Mouse (Mus musculus): ENCODE data around the gene Slc8a2. TPM values are rescaled to one million over a fixed set of nuclear protein-coding genes. Genes with fewer than 3 reads are reported as not detected.
A peak's percentile ranks its signal among the peaks of the same experiment; 100 is the strongest.

Slc8a2 gene
- total and polyA plus RNA-seq, 3 experiments, result 0.04 to 0.10 TPM; not detected in 1

- H3K4me2 ChIP-seq (ENCODE audit: insufficient read depth, low read depth, poor library complexity, severe bottlenecking), result no peak overlapping the region
- peaks cover 4 to 11% of the 10 kb centered on the region in 2 experiments; a peak in 3 of 4 replicates for H3K4me1 ChIP-seq (ENCODE audit: control insufficient read depth in 1 of 2, insufficient read depth in 2 of 2)
- H3K36me3 ChIP-seq (replicated peaks in 1 of 2; ENCODE audit: control insufficient read depth in 1 of 2, insufficient read depth in 1 of 2, low read length in 1 of 2), result no peaks in the 10 kb centered on the region
- DNase-seq (ENCODE audit: extremely low read depth), result no peak
- in situ Hi-C loops (cut with MboI; ENCODE audit: low pct_ligation_motif_present, low pct_unique_long_range_greater_than_20kb, low sequenced_read_pairs), result loop anchor here (5.0 kb wide), 1 partner anchor 93 kb away; no protein-coding TSS in a partner anchor
- H3K4me3 ChIP-seq (replicated peaks in 1 of 3; ENCODE audit: low read depth in 2 of 3, low read length in 2 of 3, poor library complexity in 1 of 3), result no peak overlapping the region
- peaks cover 29% of the 10 kb centered on the region for H3K27me3 ChIP-seq (replicated peaks)
- no peaks in the 10 kb centered on the region for H3K9me3 ChIP-seq (replicated peaks; ENCODE audit: low read length)
- H3K9ac ChIP-seq (ENCODE audit: insufficient read depth, low read depth), result no peak overlapping the region
- TF ChIP-seq RCOR1 (conservative IDR thresholded peaks at IDR 0.05; ENCODE audit: low read depth, low read length) (no peak), E2F4 (IDR thresholded peaks at IDR 0.05; ENCODE audit: insufficient replicate concordance, low read depth, low read length) (no peak), IRF4 (IDR thresholded peaks at IDR 0.05; ENCODE audit: low read depth, low read length) (no peak), TBP (conservative IDR thresholded peaks at IDR 0.05; ENCODE audit: low read depth, low read length) (no peak), KAT2A (IDR thresholded peaks at IDR 0.05; ENCODE audit: insufficient replicate concordance, low read length) (no peak), JUND (conservative IDR thresholded peaks at IDR 0.05; ENCODE audit: low read depth, low read length) (no peak), MAX (IDR thresholded peaks at IDR 0.05; ENCODE audit: low read length) (no peak), ETS1 (conservative IDR thresholded peaks at IDR 0.05; ENCODE audit: low read depth, low read length) (no peak), USF2 (conservative IDR thresholded peaks at IDR 0.05; ENCODE audit: low read depth, low read length) (no peak), ELF1 (IDR thresholded peaks at IDR 0.05; ENCODE audit: low read depth, low read length) (no peak), NRF1 (IDR thresholded peaks at IDR 0.05; ENCODE audit: low read depth, low read length) (no peak), SMC3 (IDR thresholded peaks at IDR 0.05; ENCODE audit: low read depth, low read length) (no peak), CTCF (conservative IDR thresholded peaks at IDR 0.05 in 1 of 2, IDR thresholded peaks at IDR 0.05 in 1 of 2; ENCODE audit: low read depth in 2 of 2, low read length in 2 of 2) (no peak), CHD2 (IDR thresholded peaks at IDR 0.05; ENCODE audit: low read length) (no peak), POLR2A (IDR thresholded peaks at IDR 0.05; ENCODE audit: low read depth, low read length) (no peak), POLR2AphosphoS2 (IDR thresholded peaks at IDR 0.05; ENCODE audit: low read depth, low read length) (no peak)
- H3K27ac ChIP-seq (ENCODE audit: insufficient read depth, low read depth), result no peak overlapping the region
- dilution Hi-C loops (cut with MboI; ENCODE audit: extremely low pct_ligation_motif_present, extremely low pct_unique_long_range_greater_than_20kb, low sequenced_read_pairs), result loop anchor here (25.0 kb wide), 1 partner anchor 188 kb away; the partner anchor contains the start of gene Ehd2
- H3K79me2 ChIP-seq (replicated peaks; ENCODE audit: control insufficient read depth, extremely low read depth, insufficient read depth, poor library complexity, severe bottlenecking), result no peaks in the 10 kb centered on the region
Observed at GRCm38 (mm10) chr7:16150191-16151145, 20.8 kb downstream of the Slc8a2 start.

- Histone ChIP-seq H3K4me3 (replicated peaks in 1 of 3; ENCODE audit: low read depth in 2 of 3, low read length in 2 of 3, poor library complexity in 1 of 3) (no peak overlapping the region), H3K9ac (ENCODE audit: insufficient read depth, low read depth) (no peak overlapping the region), H3K36me3 (replicated peaks in 1 of 2; ENCODE audit: control insufficient read depth in 1 of 2, insufficient read depth in 1 of 2, low read length in 1 of 2) (no peaks in the 10 kb centered on the region), H3K9me3 (replicated peaks; ENCODE audit: low read length) (peaks cover 3% of the 10 kb centered on the region), H3K79me2 (replicated peaks; ENCODE audit: control insufficient read depth, extremely low read depth, insufficient read depth, poor library complexity, severe bottlenecking) (no peaks in the 10 kb centered on the region), H3K4me1 (ENCODE audit: control insufficient read depth in 1 of 2, insufficient read depth in 2 of 2) (peaks cover 15 to 31% of the 10 kb centered on the region in 2 experiments), H3K27ac (ENCODE audit: insufficient read depth, low read depth) (no peak overlapping the region), H3K27me3 (replicated peaks) (peaks cover 8% of the 10 kb centered on the region), H3K4me2 (ENCODE audit: insufficient read depth, low read depth, poor library complexity, severe bottlenecking) (no peak overlapping the region)
- peak; percentile 61 for DNase-seq (ENCODE audit: extremely low read depth)
- dilution Hi-C loops (cut with MboI; ENCODE audit: extremely low pct_ligation_motif_present, extremely low pct_unique_long_range_greater_than_20kb, low sequenced_read_pairs) (loop anchor here (25.0 kb wide), 1 partner anchor 191 kb away; the partner anchor contains the start of gene Ehd2), in situ Hi-C loops (cut with MboI; ENCODE audit: low pct_ligation_motif_present, low pct_unique_long_range_greater_than_20kb, low sequenced_read_pairs) (loop anchor here (5.0 kb wide), 1 partner anchor 96 kb away; no protein-coding TSS in a partner anchor)
- TF ChIP-seq MXI1 (IDR thresholded peaks at IDR 0.05; ENCODE audit: low read depth, low read length) (peak; percentile 66), ZC3H11A (IDR thresholded peaks at IDR 0.05; ENCODE audit: low read depth, low read length) (peak; percentile 50; the same call in 1 of the 2 replicates), MAX (IDR thresholded peaks at IDR 0.05; ENCODE audit: low read length) (0 out of 2 replicates have a peak, but pooled peaks have one; percentile 49), E2F4 (IDR thresholded peaks at IDR 0.05; ENCODE audit: insufficient replicate concordance, low read depth, low read length) (no peak), RCOR1 (conservative IDR thresholded peaks at IDR 0.05; ENCODE audit: low read depth, low read length) (no peak), RAD21 (IDR thresholded peaks at IDR 0.05; ENCODE audit: low read depth, low read length) (peak; percentile 88), POLR2AphosphoS2 (IDR thresholded peaks at IDR 0.05; ENCODE audit: low read depth, low read length) (no peak), NELFE (IDR thresholded peaks at IDR 0.05; ENCODE audit: low read depth, low read length) (no peak; the same call in 1 of the 2 replicates), ZMIZ1 (IDR thresholded peaks at IDR 0.05; ENCODE audit: low read depth, low read length) (no peak), ETS1 (conservative IDR thresholded peaks at IDR 0.05; ENCODE audit: low read depth, low read length) (no peak), POLR2A (IDR thresholded peaks at IDR 0.05; ENCODE audit: low read depth, low read length) (no peak), USF1 (IDR thresholded peaks at IDR 0.05; ENCODE audit: low read depth, low read length) (0 out of 2 replicates have a peak, but pooled peaks have one; percentile 8), BHLHE40 (IDR thresholded peaks at IDR 0.05; ENCODE audit: low read depth, low read length) (peak; percentile 78), MEF2A (IDR thresholded peaks at IDR 0.05; ENCODE audit: borderline replicate concordance, low read depth, low read length) (no peak), ELF1 (IDR thresholded peaks at IDR 0.05; ENCODE audit: low read depth, low read length) (0 out of 2 replicates have a peak, but pooled peaks have one; percentile 22), MAZ (IDR thresholded peaks at IDR 0.05; ENCODE audit: low read depth, low read length) (0 out of 2 replicates have a peak, but pooled peaks have one; percentile 21), NRF1 (IDR thresholded peaks at IDR 0.05; ENCODE audit: low read depth, low read length) (0 out of 2 replicates have a peak, but pooled peaks have one; percentile 11), IRF4 (IDR thresholded peaks at IDR 0.05; ENCODE audit: low read depth, low read length) (peak; percentile 47; the same call in 1 of the 2 replicates), GABPA (IDR thresholded peaks at IDR 0.05; ENCODE audit: insufficient replicate concordance, low read depth, low read length) (no peak), CHD1 (IDR thresholded peaks at IDR 0.05; ENCODE audit: low read depth, low read length) (no peak)
Observed at GRCm38 (mm10) chr7:16153522-16153921, 23.9 kb downstream of the Slc8a2 start.

Measured in CH12.LX (cell line).